Mouse (Mus musculus): ENCODE measurements at regions not wholly inside any gene's neighbourhood (a gene's known extent, or its start where the extent isn't known, plus 50 kb on each side); places are given as distances from the start of the nearest gene placed in this dataset.
"Not testable (repeated sequence)": the region's sequence is repeated elsewhere in the genome, so short reads cannot be mapped to it uniquely, and the experiment has no call there.

DNA sequence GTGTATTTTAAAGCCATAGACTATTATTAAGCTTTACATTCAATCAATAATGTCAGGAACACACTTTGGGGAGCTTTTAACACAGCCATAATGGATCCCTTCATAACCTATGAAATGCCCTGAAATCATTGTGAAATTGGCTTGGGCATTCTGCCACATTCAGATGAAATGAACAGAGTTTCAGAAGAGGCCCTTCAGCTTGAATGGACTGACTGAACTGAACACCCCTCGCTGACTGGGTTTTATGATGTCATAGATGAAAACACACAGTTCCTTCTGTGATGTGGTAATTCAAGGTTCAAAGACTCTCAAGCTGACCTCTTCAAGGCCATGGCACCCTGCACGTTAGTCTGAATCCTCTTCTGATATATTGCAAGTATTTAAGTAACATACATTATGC, 298.4 kb upstream of the Ercc4 start:
- no peak for DNase-seq

DNA sequence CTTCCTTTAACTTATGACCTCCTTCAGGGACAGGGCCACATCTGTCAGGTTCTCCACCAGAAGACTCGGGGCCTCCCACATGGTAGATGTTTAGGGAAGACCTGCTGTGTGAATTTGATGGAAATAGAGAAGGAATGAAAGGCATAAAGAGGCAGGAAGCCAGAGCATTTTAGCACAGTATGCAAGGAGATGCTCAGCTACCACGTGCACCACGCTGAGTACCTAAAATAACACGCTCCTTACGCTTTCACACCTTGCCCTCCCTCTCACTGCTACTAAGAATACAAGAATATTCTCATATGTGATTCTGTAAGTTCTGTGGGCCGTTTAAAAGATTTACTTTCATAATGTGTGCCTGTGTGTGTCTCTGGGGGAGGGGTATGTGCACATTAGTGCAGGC, 284.8 kb upstream of the Ercc4 start:
- DNase-seq, result no peak

- no peak for DNase-seq
These were observed 283.3 kb upstream of the Ercc4 start for GRCm38 (mm10) chr16:12826222-12826621.

DNA sequence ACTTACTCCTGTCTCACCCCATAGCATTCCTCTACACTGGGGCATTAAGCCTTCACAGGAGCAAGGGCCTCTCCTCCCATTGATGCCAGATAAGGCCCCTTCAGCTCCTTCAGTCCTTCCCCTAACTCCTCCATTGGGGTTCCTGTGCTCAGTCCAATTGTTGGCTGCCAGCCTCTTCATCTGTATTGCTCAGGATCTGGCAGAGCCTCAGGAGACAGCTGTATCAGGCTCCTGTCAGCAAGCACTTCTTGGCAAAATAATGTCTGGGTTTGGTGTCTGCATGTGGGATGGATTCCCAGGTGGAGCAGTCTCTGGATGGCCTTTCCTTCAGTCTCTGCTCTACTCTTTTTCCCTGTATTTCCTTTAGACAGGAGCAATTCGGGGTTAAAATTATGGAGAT, 278.2 kb upstream of the Ercc4 start:
- not testable (repeated sequence) for DNase-seq

- no peak for DNase-seq
These were observed 253.1 kb upstream of the Ercc4 start for GRCm38 (mm10) chr16:12856356-12856755.

- DNase-seq, result no peak
These were observed 249.6 kb upstream of the Ercc4 start for GRCm38 (mm10) chr16:12859714-12860355.

DNA sequence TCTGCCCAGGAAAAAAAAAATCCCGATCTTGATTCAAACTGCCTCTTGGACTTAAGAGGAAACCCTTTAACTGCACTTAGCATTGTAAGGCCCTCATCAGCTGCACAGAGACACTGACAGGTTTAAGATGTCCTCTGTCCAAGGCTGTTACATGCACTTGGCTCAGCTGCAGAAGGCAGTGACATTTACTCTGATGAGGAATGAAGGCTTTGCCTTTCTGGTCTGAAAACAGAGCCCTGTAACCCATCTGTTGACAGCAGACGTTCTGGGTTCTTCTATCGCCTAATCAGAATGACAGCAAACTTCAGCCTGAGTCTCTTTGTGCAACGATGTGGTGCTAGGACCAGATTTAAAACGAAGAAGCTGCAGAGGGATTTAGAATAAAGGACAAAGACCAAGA, 246.9 kb upstream of the Ercc4 start:
- no peak for DNase-seq

- DNase-seq, result not testable (repeated sequence)
These were observed 231.2 kb upstream of the Ercc4 start for GRCm38 (mm10) chr16:12878326-12878725.

DNA sequence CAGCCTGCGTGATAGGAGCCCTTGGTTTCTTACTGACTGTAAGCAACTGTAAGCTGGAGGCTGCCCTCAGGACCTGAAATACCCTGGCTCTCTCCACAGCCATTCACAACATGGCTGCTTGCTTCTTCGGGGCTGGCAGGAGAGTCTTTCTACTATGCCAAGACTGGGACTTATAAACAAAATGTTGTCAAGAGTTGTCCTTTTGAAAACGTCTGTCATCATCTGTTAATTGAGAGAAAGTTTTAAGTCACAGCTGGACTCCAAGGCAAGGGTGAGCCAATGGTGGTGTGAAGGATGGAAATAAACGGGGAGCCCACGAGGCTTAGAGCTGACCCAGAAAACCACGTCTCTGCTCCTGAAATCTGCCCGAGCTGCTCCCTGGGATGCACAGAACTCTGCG, 229.5 kb upstream of the Ercc4 start:
- no peak for DNase-seq

GRCm38 (mm10) chr16:12880481-12880880, 229.0 kb upstream of the Ercc4 start:
- DNase-seq, result no peak

- DNase-seq, result no peak
These were observed 226.8 kb upstream of the Ercc4 start for GRCm38 (mm10) chr16:12882690-12883089.

DNA sequence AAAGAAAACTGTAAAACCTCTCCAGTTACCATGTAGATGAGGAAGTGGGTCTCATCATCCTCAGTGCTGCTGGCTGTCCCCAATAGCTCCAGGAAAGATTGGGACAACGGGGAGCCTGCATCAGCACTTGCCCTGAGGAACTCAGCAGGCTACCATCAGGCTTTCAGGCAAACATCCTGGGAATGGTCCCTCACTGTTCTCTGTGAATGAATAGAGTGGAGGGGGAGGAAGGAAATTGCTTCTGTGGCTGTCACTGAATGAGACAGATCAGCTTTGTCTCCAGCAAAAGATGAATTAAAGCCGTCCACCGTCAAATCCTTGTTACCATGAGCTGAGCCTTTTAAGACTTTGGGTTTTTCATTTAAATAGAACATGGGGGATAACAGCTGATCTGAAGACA, 224.9 kb upstream of the Ercc4 start:
- no peak for DNase-seq

GRCm38 (mm10) chr16:12886127-12886526, 223.4 kb upstream of the Ercc4 start:
- DNase-seq, result no peak

DNA sequence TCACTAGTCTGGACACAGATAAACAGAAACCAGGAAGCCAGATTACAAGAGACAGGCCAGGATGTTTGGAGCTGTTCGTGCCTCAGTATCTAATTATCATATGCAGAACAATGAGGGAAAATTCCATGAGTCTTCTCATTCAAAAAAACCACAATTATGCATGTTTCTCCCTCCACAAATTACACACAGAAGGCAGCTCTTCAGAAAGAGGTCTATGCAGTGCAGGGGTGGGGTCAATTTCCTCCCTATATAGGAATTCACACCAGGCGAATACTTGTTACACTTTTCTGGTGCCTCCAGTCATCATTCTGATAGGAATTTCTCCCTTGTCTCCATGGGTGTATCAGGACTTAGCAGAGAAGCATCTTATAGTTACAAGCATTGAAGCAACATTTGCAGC, 222.1 kb upstream of the Ercc4 start:
- DNase-seq, result no peak

GRCm38 (mm10) chr16:12890094-12890493, 219.4 kb upstream of the Ercc4 start:
- DNase-seq, result no peak

- no peak for DNase-seq
These were observed 218.9 kb upstream of the Ercc4 start for GRCm38 (mm10) chr16:12890545-12890944.

DNA sequence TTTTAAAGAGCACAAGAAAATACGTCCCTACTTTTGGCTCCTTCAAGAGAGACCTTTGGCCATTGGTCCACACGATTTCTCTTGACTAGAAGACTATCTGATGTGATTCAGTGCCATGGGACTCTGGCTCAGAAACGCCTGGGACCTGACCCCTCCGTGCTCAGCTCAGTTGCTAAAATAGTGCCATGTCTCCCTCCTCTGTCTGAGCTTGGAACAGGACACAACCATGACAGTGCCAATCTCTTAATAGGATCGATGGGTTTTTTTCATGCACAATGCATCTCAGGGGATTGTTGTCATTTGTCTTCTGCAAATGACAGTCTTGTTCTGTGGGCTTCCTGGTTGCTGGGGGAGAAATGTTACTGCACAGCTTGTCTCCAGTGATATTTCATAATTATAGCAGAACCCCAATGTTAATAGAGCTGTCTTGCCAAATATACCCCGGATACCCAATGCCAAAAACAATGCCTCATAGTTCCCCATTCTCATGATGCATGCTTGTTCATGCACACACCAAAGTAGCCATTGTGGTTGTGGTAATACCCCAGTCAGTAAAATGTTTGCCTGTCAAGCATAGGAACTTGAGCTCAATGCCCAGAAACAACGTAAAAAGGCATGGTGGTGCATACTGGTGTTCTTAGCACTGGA, 216.7 kb upstream of the Ercc4 start:
- no peak for DNase-seq

DNA sequence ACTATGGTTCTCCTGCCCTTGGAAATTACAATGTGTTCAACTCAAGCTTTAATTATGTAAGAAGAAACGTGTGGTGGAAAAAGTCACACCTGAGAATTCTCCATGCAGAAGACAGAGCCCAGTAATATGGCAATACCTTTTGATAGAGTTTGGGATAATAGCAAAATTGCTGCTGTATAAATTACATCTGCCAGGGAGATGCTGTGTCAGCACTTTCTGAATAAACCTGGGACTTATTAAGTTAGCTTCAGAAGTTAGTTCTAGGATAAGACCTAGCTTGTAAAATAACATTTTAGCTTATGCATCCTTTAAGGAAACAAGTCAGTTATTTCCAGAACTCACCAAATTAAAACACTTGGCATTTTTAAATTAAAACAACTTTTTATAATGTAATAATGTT, 212.2 kb upstream of the Ercc4 start:
- no peak for DNase-seq

- no peak for DNase-seq
These were observed 208.8 kb upstream of the Ercc4 start for GRCm38 (mm10) chr16:12900670-12901069.

DNA sequence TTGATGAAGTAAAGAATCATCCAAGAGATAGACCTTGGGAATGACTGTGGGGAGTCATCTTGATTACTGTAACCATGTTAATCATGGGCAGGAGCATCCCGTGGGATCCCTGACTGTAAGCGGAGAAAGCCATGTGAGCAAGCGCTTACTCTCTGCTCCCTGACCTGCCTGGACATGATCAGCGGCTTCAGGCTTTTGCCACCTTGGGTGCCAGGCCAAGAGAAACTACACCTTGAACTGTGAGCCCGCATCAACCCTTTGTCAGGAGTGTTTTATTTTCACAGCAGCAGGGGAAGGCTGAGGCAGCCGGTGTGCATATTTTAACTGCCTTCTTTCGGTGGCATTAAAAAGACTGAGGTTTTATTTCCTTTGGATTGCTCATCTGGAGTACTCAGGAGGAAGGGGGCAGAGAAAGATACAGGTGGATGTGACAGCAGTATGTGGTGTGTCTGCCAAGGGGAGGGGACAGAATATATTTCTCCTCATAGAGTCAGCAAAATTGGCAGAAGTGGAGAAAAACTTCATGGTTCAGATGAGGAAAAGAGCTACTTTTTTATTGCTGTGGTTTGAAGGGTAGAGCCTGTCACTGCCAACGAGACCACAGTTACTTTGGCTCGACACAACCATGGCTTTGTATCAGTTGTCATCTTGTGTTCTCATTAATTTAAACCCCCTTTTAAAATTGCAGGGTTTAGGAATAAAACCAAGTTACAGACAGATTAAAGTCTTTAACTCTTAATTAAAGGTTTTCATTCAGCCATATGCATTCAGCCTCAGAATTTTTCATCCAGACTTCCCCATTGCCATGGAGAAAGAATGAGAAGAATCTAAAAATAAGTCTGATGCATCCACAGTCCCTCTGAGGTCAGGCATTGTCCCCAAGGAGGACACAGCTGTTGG, 208.1 kb upstream of the Ercc4 start:
- no peak for DNase-seq

- DNase-seq, result no peak
These were observed 207.5 kb upstream of the Ercc4 start for GRCm38 (mm10) chr16:12901996-12902319.

DNA sequence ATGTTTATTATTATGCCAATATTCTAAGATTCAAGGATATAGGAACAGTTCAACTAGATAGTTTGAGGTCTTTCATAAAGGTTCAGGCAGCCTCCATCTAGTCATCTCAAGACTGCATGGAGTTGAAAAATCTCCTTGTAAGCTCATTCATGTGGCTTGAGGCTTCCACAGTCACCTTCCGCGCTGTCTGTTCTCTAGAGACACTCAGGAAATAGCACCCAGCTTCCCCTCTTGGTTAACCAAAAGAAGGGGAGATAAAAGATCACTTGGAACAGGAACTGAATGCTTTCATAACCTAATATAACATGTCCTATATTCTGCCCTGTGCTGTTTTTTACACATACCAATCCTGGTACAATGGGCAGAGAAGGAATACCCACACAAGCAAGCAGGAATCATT, 206.3 kb upstream of the Ercc4 start:
- no peak for DNase-seq

- no peak for DNase-seq
These were observed 204.5 kb upstream of the Ercc4 start for GRCm38 (mm10) chr16:12904937-12905336.

DNA sequence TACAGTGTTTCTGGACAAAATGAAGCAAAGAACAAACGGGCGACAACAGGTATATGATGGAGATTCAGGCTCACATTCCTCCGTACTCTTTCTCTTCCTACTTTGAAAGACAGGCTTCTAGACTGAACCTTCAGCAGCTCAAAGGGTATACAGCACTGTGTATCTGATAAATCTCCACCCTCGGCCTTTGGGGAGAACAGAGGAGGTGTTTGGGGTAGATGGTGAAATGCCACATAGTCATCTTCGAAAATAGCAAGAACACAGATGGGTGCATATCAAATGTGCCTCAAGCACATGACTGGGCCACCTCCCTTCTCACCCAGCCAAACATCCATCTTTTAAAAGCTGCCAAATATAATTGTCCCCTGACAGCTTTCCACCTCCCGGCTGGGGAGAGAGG, 184.8 kb upstream of the Ercc4 start:
- no peak for DNase-seq
